Mouse (Mus musculus) erythroblast, embryonic 14.5 days (primary cell): ENCODE results near the gene Inafm2. TPM values are rescaled to one million over a fixed set of nuclear protein-coding genes. Genes with fewer than 3 reads are reported as not detected.

Experiments
- H3K27me3 ChIP-seq: 2 replicates; pipeline ENCODE4 v1.6.1; 2012; ENCODE audit warnings: inconsistent platforms; ENCODE audit not compliant: control insufficient read depth
- H3K36me3 ChIP-seq: 2 replicates; pipeline ENCODE4 v1.6.1; 2012; ENCODE audit warnings: mild to moderate bottlenecking, inconsistent platforms; ENCODE audit not compliant: control insufficient read depth
- H3K4me1 ChIP-seq: 2 replicates; pipeline ENCODE4 v1.6.1; 2012; ENCODE audit warnings: inconsistent platforms; ENCODE audit not compliant: control insufficient read depth
- H3K4me3 ChIP-seq: replicated peaks from 2 replicates; pipeline ENCODE3; 2012; ENCODE audit warnings: moderate library complexity, mild to moderate bottlenecking, inconsistent platforms
- H3K9me3 ChIP-seq: 2 replicates; pipeline ENCODE4 v1.6.1; 2012; ENCODE audit warnings: low read length, inconsistent platforms, mixed read lengths; ENCODE audit not compliant: control insufficient read depth
- GATA1 ChIP-seq: IDR thresholded peaks from 2 replicates; pipeline ENCODE4 v1.6.1; 2012; ENCODE audit warnings: low read length, inconsistent platforms, mixed read lengths
- TAL1 ChIP-seq: IDR thresholded peaks from 3 replicates; pipeline ENCODE4 v1.6.1; 2012; ENCODE audit warnings: low read length, inconsistent platforms, mixed read lengths
- polyA plus RNA-seq: library from polyadenylated mRNA; stranded (reverse); fragments of >175 nt; gene quantifications from 2 replicates; pipeline ENCODE4 v1.2.3, GENCODE M21; 2012

Inafm2 gene
- polyA plus RNA-seq, 1 experiment: 3.0 TPM

DNA sequence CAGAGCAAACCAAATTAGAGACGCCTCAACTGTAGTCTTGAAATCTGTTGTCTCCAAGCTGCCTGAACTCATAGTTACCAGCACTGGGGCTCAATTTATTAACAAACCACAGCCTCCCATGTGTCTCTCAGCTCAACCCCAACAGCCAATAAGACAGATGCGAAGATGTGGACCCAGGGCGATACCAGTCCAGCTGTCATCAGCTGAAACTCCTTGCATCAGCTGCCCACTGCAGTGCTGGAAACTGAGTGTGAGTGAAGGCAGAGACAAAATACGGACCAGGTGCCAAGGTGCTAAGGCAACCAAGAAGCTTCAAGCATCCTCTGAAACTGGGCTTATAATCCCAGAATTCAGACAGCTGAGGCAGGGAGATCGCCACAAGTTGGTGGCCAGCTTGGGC is 13.6 kb upstream of the Inafm2 start:
- Histone ChIP-seq H3K4me3 (no peak overlapping the region), H3K27me3 (peaks cover 44% of the 10 kb centered on the region), H3K4me1 (0 out of 2 replicates have a peak, but pooled peaks cover 2% of the 10 kb centered on the region), H3K36me3 (no peaks in the 10 kb centered on the region), H3K9me3 (no peaks in the 10 kb centered on the region)
- TF ChIP-seq TAL1 (no peak), GATA1 (no peak)

DNA sequence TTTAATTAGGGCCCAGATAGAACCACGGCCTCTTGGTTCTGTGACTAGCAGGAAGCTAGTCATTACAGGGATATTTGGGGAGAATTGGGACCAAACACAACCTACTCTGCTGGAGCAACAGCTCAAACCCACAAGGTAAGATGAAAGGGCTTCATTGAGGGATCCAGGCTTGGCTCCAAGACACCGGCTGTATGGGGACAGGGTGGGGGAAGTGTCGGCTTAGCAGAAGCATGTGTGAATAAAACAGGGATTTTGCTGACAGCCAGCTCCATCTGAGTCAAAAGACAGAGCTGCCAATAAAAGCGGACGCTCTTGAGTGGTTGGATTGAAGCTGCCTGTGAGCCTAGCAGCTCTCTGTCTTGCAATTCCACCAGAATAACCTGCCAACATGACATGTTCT is 12.2 kb upstream of the Inafm2 start:
- Histone ChIP-seq H3K4me3 (no peak overlapping the region), H3K9me3 (no peaks in the 10 kb centered on the region), H3K36me3 (no peaks in the 10 kb centered on the region), H3K4me1 (0 out of 2 replicates have a peak, but pooled peaks cover 2% of the 10 kb centered on the region), H3K27me3 (peaks cover 31% of the 10 kb centered on the region)
- no peak for TF ChIP-seq GATA1

DNA sequence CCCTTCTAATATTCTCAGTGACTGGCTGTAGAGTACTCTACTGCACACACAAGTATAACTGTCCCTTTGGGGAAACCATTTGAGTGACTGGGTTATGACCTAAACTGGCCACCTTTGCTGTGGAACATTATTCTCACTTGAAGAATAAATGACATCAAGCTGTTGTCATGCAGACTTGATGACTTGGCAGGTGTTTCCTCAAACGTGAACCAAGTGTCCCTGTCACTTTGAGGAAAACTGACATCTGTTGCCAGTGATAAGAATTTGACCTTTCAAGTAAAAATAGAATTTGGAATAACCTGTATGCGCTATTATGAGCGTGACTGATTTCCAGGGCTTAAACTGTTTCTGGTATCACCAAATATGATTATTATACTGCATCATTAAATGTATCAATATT is 5.2 kb upstream of the Inafm2 start:
- TF ChIP-seq GATA1 (no peak), TAL1 (no peak)

DNA sequence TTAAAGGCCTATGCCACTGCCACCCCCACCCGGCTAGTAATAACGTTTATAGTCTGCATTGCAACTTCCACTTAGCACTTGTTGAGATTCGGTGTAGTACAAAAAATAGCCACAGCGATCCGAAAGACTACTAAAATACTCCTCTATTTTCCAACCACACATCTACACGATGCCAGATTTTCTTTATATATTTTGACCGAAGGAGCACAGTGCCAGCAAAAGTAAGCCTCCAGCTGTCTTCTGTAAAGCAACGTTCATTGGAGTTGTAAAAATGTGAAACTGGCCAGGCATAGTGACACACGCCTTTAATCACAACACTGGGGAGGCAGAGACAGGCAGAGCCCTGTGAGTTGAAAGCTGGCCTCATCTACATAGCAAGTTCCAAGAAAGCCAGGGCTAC is 4.4 kb upstream of the Inafm2 start:
- H3K4me1 ChIP-seq: peaks cover 22% of the 10 kb centered on the region
- H3K4me3 ChIP-seq: no peak overlapping the region
- TF ChIP-seq GATA1 (no peak), TAL1 (no peak)
- peaks cover 19% of the 10 kb centered on the region for H3K27me3 ChIP-seq
- no peaks in the 10 kb centered on the region for H3K36me3 ChIP-seq
- H3K9me3 ChIP-seq: no peaks in the 10 kb centered on the region

More for the DNA sequence above, 5.2 kb upstream of the Inafm2 start:
- H3K27me3 ChIP-seq: peaks cover 21% of the 10 kb centered on the region
- H3K4me1 ChIP-seq: peaks cover 18% of the 10 kb centered on the region
- no peak overlapping the region for H3K4me3 ChIP-seq
- no peaks in the 10 kb centered on the region for H3K9me3 ChIP-seq
- H3K36me3 ChIP-seq: no peaks in the 10 kb centered on the region

DNA sequence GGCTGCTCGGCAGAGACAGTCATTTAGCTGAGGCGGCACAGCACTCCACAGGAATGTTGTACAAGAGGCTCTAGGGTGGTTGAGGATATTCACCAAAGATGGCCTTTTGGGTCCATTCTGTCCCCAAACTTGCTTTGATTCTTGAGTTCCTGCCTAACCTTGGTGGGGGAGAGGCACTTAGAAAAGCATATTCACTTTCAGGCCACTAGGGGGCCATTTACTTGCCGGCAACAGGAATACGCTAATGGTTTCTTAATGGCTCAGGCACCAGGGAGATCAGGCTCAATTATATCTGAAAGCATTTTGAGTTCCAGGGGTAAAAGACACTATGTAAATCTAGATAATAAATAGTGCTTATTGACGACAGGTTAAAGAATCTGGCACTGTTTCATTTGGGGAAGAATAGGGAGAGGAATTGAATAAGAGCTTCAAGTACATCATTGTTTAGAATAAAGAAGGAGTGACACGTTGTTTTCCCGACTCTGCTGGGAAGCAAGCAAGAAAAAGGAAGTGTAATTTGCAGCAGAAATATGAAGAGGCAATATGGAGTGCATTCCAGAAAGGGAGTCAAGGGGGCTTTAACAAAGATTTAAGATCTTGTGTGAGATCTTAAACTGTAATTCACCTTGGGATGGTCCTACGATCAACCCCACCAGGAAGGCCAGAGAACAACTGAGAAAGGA is 2.2 kb upstream of the Inafm2 start:
- Histone ChIP-seq H3K4me1 (peaks cover 43% of the 10 kb centered on the region), H3K27me3 (peaks cover 19% of the 10 kb centered on the region), H3K36me3 (peaks cover 12% of the 10 kb centered on the region), H3K4me3 (no peak overlapping the region), H3K9me3 (no peaks in the 10 kb centered on the region)
- TF ChIP-seq GATA1: no peak
- TF ChIP-seq TAL1: no peak

DNA sequence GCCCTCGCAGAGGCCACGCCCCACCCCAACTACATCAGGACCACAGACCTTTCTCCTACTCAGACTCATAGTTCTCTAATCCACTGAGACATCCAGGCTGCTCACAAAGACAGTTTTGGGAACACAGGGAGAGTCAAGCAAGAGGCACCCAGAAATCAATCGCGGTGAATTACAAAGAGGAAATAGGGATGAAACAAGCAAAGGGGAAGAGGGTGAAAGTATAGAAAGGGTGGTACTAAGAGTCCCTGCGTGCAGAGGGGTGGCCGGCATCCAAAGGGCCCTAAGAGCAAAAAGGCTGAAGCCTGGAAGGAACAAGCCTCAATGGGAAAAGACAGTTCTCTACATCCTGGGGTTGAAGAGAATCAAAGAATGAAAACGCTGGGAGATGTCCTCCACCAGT is 937 bp upstream of the Inafm2 start:
- Histone ChIP-seq H3K27me3 (peaks cover 19% of the 10 kb centered on the region), H3K4me1 (peaks cover 55% of the 10 kb centered on the region), H3K4me3 (peak overlapping the region; percentile 91), H3K36me3 (peaks cover 24% of the 10 kb centered on the region), H3K9me3 (no peaks in the 10 kb centered on the region)
- no peak for TF ChIP-seq TAL1
- no peak for TF ChIP-seq GATA1

DNA sequence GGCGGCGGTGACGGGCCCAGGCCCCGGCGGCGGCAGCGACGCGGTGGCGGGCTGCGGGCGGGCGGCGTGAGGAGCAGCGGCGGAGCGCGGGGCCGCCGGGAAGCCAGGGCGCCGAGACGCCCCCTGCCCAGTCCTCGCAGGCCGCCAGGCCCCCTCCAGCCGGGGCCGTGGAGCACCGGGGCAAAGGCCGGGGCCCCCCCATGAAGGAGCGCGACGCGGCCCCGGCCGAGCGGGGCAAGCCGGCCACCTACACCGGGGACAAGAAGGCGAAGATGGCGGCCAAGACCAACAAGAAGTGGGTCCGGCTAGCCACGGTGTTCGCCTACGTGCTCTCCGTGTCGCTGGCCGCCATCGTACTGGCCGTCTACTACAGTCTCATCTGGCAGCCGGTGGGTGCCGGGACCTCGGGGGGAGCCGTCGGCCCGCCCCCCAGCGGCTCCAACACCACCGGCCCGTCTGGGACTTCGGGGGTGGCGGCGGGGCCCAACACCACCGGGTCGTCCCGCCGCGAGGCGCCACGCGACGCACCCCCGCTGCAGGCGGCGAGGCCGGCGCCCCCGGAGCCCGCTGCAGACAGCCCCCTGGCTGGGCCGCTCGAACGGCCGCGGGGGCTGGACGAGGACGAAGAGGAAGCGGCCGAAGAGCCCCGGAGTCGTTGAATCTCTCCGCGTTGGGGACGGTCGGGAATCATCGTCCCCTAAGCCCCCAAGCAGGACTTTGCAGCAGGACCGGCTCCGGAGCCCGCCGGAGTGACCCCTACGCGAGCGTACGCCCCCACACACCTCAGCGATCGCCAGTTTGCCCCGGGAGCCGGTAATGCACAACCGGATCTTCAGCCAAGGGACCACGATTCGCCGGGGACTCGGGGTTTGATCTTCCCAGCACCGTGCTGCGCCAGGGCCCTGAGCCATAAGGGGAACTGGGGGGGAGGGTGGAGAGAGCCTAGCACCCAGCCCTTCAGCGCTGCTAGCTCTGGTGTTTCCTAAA is 650 bp downstream of the Inafm2 start:
- TF ChIP-seq TAL1: no peak
- Histone ChIP-seq H3K9me3 (no peaks in the 10 kb centered on the region), H3K4me1 (peaks cover 68% of the 10 kb centered on the region), H3K27me3 (peaks cover 19% of the 10 kb centered on the region), H3K4me3 (peak overlapping the region; percentile 91), H3K36me3 (peaks cover 38% of the 10 kb centered on the region)

DNA sequence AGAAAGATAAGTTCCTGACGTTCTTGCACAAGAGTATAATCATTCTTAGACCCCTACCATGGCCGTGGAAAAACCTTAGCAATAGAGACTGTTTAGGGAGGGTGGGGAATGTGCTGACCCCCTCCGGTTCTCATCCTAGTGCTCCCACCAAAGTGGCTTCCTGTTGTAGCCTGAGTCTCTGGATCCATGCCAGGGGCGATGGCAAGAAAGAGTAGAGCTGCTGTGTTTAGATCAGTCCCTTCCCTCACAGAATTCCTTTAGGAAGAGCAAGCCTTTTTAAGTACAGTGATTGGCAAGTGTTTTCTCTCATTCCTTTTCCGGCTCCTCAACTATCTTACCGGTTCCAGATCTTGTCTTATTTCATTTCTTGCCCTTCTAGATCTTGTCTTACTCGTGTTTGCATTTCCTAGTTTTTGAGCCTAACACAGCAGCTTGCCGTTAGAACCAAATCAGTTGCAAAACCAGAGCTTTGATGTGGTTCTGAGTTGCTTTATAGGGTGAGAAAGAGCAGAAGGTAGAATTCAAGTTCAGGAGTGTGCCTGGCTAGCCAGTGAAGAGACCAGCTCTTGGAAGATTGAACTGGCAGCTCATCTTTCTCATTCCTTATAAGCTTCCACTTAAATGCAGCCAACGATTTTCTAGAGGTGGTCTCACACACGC is 1.9 kb downstream of the Inafm2 start:
- TF ChIP-seq TAL1: no peak
- TF ChIP-seq GATA1: no peak
- no peaks in the 10 kb centered on the region for H3K9me3 ChIP-seq
- peaks cover 51% of the 10 kb centered on the region for H3K36me3 ChIP-seq
- H3K4me1 ChIP-seq: peaks cover 80% of the 10 kb centered on the region
- H3K27me3 ChIP-seq: peaks cover 16% of the 10 kb centered on the region
- H3K4me3 ChIP-seq: peak overlapping the region; percentile 91

DNA sequence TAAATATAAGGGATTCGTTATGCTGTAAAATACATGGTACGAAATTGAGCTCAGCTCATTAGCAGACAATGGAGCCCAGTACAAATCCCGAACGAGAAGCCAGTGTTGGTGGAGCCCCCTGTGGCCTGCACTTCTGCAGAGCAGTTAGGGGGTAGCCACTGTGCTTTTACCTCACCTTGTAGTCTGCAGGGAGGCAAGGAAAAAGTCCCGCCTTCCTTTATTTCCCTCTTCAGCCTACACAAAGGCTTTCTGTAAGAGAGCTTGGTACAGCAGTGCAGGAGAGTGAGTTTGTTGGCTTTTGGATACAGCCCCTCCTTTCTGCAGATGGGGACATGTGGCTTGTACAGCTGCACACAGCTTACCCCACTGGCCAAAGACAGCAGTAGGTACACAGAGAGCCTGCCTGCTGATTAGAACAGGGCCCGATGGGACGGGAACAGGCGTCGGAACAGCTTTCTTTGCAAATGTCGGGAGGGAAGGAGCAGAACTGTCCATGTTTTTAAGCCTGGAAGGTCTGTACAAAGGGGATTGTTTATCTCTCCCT is 3.9 kb downstream of the Inafm2 start:
- no peak overlapping the region for H3K4me3 ChIP-seq
- no peaks in the 10 kb centered on the region for H3K9me3 ChIP-seq
- H3K27me3 ChIP-seq: peaks cover 9% of the 10 kb centered on the region
- TF ChIP-seq GATA1 (no peak), TAL1 (no peak)
- peaks cover 87% of the 10 kb centered on the region for H3K4me1 ChIP-seq
- H3K36me3 ChIP-seq: peaks cover 55% of the 10 kb centered on the region
